Mouse (Mus musculus): Measurements from ENCODE around the gene Defb23. TPM values are rescaled to one million over a fixed set of nuclear protein-coding genes. Genes with fewer than 3 reads are reported as not detected.

The Defb23 gene
- polyA plus RNA-seq, 1 experiment from 2014 or later = not detected

DNA sequence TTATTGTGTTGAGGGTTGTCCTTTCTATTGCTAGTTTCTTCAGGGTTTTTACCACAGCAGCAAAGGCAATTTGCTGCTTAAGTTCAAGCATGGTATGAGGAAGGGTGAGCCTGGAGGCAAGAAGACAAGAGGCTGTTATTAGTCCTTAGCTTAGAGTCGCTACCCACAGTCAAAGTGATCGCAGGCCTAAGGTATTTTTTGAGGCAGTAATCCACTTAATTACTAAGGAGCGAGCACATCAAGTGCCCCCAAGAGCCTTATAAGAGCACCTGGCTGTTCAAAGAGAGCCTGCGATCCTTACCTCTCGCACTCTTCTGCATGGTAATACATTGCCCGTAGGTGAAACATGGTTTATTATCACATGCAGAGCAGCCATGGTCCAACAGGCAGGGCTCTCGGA lies 17.3 kb upstream of the Defb23 start:
- Histone ChIP-seq H3K4me1 (ENCODE audit: control insufficient read depth, insufficient read depth, low read length) (no peaks in the 10 kb centered on the region), H3K4me3 (ENCODE audit: low read depth, low read length) (no peak overlapping the region), H3K9me3 (ENCODE audit: control insufficient read depth, low read length) (no peaks in the 10 kb centered on the region), H3K27me3 (ENCODE audit: control insufficient read depth, insufficient read depth, low read length) (no peaks in the 10 kb centered on the region), H3K27ac (ENCODE audit: low read depth, low read length) (no peak overlapping the region), H3K9ac (replicated peaks; ENCODE audit: low read depth, low read length) (no peak overlapping the region), H3K4me2 (ENCODE audit: low read depth, low read length) (no peak overlapping the region), H3K36me3 (ENCODE audit: control insufficient read depth, insufficient read depth, low read length) (no peaks in the 10 kb centered on the region)
- 90% methylated on average over 7 of the region's 7 CpGs for WGBS
- no peak for ATAC-seq (ENCODE audit: low read depth)

GRCm38 (mm10) chr2:152480881-152481280 lies 16.5 kb upstream of the Defb23 start:
- no peak for ATAC-seq (ENCODE audit: low read depth)
- no peak overlapping the region for H3K4me2 ChIP-seq (ENCODE audit: low read depth, low read length)
- H3K9ac ChIP-seq (replicated peaks; ENCODE audit: low read depth, low read length) = no peak overlapping the region
- no peak overlapping the region for H3K27ac ChIP-seq (ENCODE audit: low read depth, low read length)
- no peak overlapping the region for H3K4me3 ChIP-seq (ENCODE audit: low read depth, low read length)
- WGBS = 93% methylated on average over 3 of the region's 3 CpGs
- no peaks in the 10 kb centered on the region for H3K36me3 ChIP-seq (ENCODE audit: control insufficient read depth, insufficient read depth, low read length)
- H3K9me3 ChIP-seq (ENCODE audit: control insufficient read depth, low read length) = no peaks in the 10 kb centered on the region
- H3K4me1 ChIP-seq (ENCODE audit: control insufficient read depth, insufficient read depth, low read length) = no peaks in the 10 kb centered on the region
- H3K27me3 ChIP-seq (ENCODE audit: control insufficient read depth, insufficient read depth, low read length) = no peaks in the 10 kb centered on the region

GRCm38 (mm10) chr2:152476763-152477162 lies 12.3 kb upstream of the Defb23 start, which contains the start of gene Defb20:
Gene Defb20, plus strand, starts transcription at chr2:152477063.
- no peak for ATAC-seq (ENCODE audit: low read depth)
- no peak within 1 kb of the TSS for H3K9ac ChIP-seq (replicated peaks; ENCODE audit: low read depth, low read length)
- no peaks in the 10 kb centered on the region for H3K9me3 ChIP-seq (ENCODE audit: control insufficient read depth, low read length)
- 61% methylated on average over 2 of the region's 2 CpGs for WGBS
- no peaks in the 10 kb centered on the region for H3K36me3 ChIP-seq (ENCODE audit: control insufficient read depth, insufficient read depth, low read length)
- H3K27me3 ChIP-seq (ENCODE audit: control insufficient read depth, insufficient read depth, low read length) = no peaks in the 10 kb centered on the region
- no peak within 1 kb of the TSS for H3K4me2 ChIP-seq (ENCODE audit: low read depth, low read length)
- no peak within 1 kb of the TSS for H3K27ac ChIP-seq (ENCODE audit: low read depth, low read length)
- no peaks in the 10 kb centered on the region for H3K4me1 ChIP-seq (ENCODE audit: control insufficient read depth, insufficient read depth, low read length)
- no peak within 1 kb of the TSS for H3K4me3 ChIP-seq (ENCODE audit: low read depth, low read length)

DNA sequence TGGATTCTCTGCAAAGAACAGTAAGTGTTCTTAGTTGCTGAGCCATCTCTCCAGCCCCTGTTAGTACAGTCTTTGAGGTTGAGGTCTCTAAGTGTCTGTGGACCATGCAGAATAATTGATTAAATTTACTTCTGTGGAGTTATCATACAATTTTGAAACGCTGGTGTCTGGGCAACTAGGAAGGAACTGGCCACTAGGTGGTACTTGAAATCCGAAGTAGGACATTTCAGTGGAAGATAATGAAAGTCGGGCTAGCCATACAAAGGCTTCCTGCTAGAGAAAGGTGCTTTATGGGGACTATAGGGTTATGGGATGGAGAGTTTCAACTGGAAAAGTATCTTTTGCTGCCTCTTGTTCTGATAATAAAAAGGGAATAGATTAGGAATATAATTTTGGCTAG lies 8.0 kb upstream of the Defb23 start:
- no peaks in the 10 kb centered on the region for H3K36me3 ChIP-seq (ENCODE audit: control insufficient read depth, insufficient read depth, low read length)
- H3K4me1 ChIP-seq (ENCODE audit: control insufficient read depth, insufficient read depth, low read length) = no peaks in the 10 kb centered on the region
- no peak overlapping the region for H3K4me3 ChIP-seq (ENCODE audit: low read depth, low read length)
- H3K9ac ChIP-seq (replicated peaks; ENCODE audit: low read depth, low read length) = no peak overlapping the region
- WGBS = 27% methylated on average over 3 of the region's 3 CpGs
- no peak overlapping the region for H3K4me2 ChIP-seq (ENCODE audit: low read depth, low read length)
- H3K27ac ChIP-seq (ENCODE audit: low read depth, low read length) = no peak overlapping the region
- H3K27me3 ChIP-seq (ENCODE audit: control insufficient read depth, insufficient read depth, low read length) = no peaks in the 10 kb centered on the region
- ATAC-seq (ENCODE audit: low read depth) = no peak
- no peaks in the 10 kb centered on the region for H3K9me3 ChIP-seq (ENCODE audit: control insufficient read depth, low read length)

DNA sequence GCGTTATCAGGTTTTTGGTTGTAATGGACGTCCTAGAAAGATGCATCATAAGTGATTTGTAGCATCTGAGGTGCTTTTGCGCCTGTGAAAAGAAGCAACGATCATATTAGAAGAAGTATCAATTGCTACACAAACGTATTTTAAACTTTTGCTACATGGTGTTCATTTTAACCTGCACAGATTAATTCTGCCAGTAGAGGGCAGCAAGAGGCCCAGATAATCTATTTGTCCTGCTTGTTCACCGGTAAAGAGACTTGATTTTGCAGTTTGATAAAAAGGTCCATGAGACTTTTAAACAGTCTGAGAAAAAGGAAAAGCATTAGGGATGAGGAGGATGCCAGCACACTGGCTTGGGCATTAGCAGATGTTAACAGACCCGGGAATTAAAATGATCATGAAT lies 6.6 kb upstream of the Defb23 start:
- WGBS = 36% methylated on average over 7 of the region's 7 CpGs
- no peaks in the 10 kb centered on the region for H3K4me1 ChIP-seq (ENCODE audit: control insufficient read depth, insufficient read depth, low read length)
- no peak for ATAC-seq (ENCODE audit: low read depth)
- H3K27ac ChIP-seq (ENCODE audit: low read depth, low read length) = no peak overlapping the region
- H3K27me3 ChIP-seq (ENCODE audit: control insufficient read depth, insufficient read depth, low read length) = no peaks in the 10 kb centered on the region
- H3K4me3 ChIP-seq (ENCODE audit: low read depth, low read length) = no peak overlapping the region
- no peak overlapping the region for H3K4me2 ChIP-seq (ENCODE audit: low read depth, low read length)
- H3K9me3 ChIP-seq (ENCODE audit: control insufficient read depth, low read length) = no peaks in the 10 kb centered on the region
- no peaks in the 10 kb centered on the region for H3K36me3 ChIP-seq (ENCODE audit: control insufficient read depth, insufficient read depth, low read length)
- H3K9ac ChIP-seq (replicated peaks; ENCODE audit: low read depth, low read length) = no peak overlapping the region

DNA sequence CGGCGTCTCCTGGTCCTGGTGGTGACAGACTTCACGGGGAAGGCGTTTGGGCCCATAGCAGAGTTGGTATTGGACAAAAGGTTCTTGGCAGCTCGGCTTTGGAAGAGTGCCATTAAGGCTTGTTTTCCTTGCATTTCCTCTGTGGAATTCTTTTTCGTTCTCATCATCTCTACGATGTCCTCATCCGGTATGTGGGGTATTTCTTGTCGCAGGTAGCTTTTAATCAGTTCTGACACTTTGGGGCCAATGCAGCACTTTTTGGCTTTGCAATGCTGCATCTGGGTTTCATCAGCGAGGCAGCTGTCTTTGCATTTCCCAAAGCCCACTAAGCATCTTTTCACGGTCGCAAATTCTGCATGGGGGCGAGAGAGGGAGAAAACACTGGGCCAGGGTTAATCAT lies 5.2 kb downstream of the Defb23 start:
- ATAC-seq (ENCODE audit: low read depth) = no peak
- no peak overlapping the region for H3K4me3 ChIP-seq (ENCODE audit: low read depth, low read length)
- H3K9me3 ChIP-seq (ENCODE audit: control insufficient read depth, low read length) = no peaks in the 10 kb centered on the region
- H3K4me1 ChIP-seq (ENCODE audit: control insufficient read depth, insufficient read depth, low read length) = no peaks in the 10 kb centered on the region
- H3K36me3 ChIP-seq (ENCODE audit: control insufficient read depth, insufficient read depth, low read length) = no peaks in the 10 kb centered on the region
- H3K4me2 ChIP-seq (ENCODE audit: low read depth, low read length) = no peak overlapping the region
- H3K9ac ChIP-seq (replicated peaks; ENCODE audit: low read depth, low read length) = no peak overlapping the region
- no peaks in the 10 kb centered on the region for H3K27me3 ChIP-seq (ENCODE audit: control insufficient read depth, insufficient read depth, low read length)
- H3K27ac ChIP-seq (ENCODE audit: low read depth, low read length) = no peak overlapping the region
- WGBS = 56% methylated on average over 13 of the region's 13 CpGs

GRCm38 (mm10) chr2:152452101-152452781 lies 12.2 kb downstream of the Defb23 start:
- Histone ChIP-seq H3K27me3 (ENCODE audit: control insufficient read depth, insufficient read depth, low read length) (no peaks in the 10 kb centered on the region), H3K36me3 (ENCODE audit: control insufficient read depth, insufficient read depth, low read length) (no peaks in the 10 kb centered on the region), H3K9me3 (ENCODE audit: control insufficient read depth, low read length) (no peaks in the 10 kb centered on the region), H3K4me2 (ENCODE audit: low read depth, low read length) (no peak overlapping the region), H3K4me3 (ENCODE audit: low read depth, low read length) (no peak overlapping the region), H3K4me1 (ENCODE audit: control insufficient read depth, insufficient read depth, low read length) (no peaks in the 10 kb centered on the region), H3K27ac (ENCODE audit: low read depth, low read length) (no peak overlapping the region), H3K9ac (replicated peaks; ENCODE audit: low read depth, low read length) (no peak overlapping the region)
- no peak for ATAC-seq (ENCODE audit: low read depth)
- WGBS = 75% methylated on average over 4 of the region's 4 CpGs

GRCm38 (mm10) chr2:152450241-152450640 lies 14.2 kb downstream of the Defb23 start:
- 1% methylated on average over 5 of the region's 5 CpGs for WGBS
- Histone ChIP-seq H3K36me3 (ENCODE audit: control insufficient read depth, insufficient read depth, low read length) (no peaks in the 10 kb centered on the region), H3K9me3 (ENCODE audit: control insufficient read depth, low read length) (no peaks in the 10 kb centered on the region), H3K4me3 (ENCODE audit: low read depth, low read length) (no peak overlapping the region), H3K9ac (replicated peaks; ENCODE audit: low read depth, low read length) (no peak overlapping the region), H3K27me3 (ENCODE audit: control insufficient read depth, insufficient read depth, low read length) (no peaks in the 10 kb centered on the region), H3K4me2 (ENCODE audit: low read depth, low read length) (no peak overlapping the region), H3K4me1 (ENCODE audit: control insufficient read depth, insufficient read depth, low read length) (no peaks in the 10 kb centered on the region), H3K27ac (ENCODE audit: low read depth, low read length) (no peak overlapping the region)
- no peak for ATAC-seq (ENCODE audit: low read depth)

DNA sequence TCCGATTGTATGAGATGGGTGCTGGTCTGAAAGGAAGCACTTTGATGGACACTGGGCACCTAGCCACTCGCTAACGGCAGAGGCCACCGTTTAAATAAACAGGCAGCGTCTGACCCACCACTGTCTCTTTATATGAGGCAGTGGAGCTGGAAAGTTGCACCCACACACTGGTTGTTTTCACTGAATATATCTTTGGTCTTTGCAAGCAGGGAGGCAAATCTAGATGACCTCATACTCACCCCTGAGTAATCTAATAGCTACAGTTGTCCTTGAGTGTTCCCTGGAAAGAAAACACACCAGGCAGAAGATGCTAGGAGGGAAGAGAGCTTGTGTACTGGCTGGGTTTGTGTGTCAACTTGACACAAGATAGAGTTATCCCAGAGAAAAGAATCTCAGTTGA lies 17.0 kb downstream of the Defb23 start:
- 50% methylated on average over 5 of the region's 5 CpGs for WGBS
- Histone ChIP-seq H3K4me2 (ENCODE audit: low read depth, low read length) (no peak overlapping the region), H3K4me3 (ENCODE audit: low read depth, low read length) (no peak overlapping the region), H3K9ac (replicated peaks; ENCODE audit: low read depth, low read length) (no peak overlapping the region), H3K36me3 (ENCODE audit: control insufficient read depth, insufficient read depth, low read length) (no peaks in the 10 kb centered on the region), H3K27me3 (ENCODE audit: control insufficient read depth, insufficient read depth, low read length) (no peaks in the 10 kb centered on the region), H3K9me3 (ENCODE audit: control insufficient read depth, low read length) (no peaks in the 10 kb centered on the region), H3K4me1 (ENCODE audit: control insufficient read depth, insufficient read depth, low read length) (no peaks in the 10 kb centered on the region), H3K27ac (ENCODE audit: low read depth, low read length) (no peak overlapping the region)
- no peak for ATAC-seq (ENCODE audit: low read depth)

Data from neural tube, embryonic 14.5 days (tissue).